Mouse (Mus musculus) forebrain, embryonic 11.5 days (tissue): ENCODE measurements around the gene Xylb. TPM values are rescaled to one million over a fixed set of nuclear protein-coding genes. Genes with fewer than 3 reads are reported as not detected.

Experiments used
- ATAC-seq: fragments of 200-750 bp; cut with Nextera tagmentation; replicated peaks from 2 replicates; pipeline ENCODE4 v1.8.0; 2017; ENCODE audit warnings: moderate TSS enrichment; ENCODE audit not compliant: low FRiP score
- DNase-seq: peaks from one replicate; pipeline ENCODE4 v3.0.0-alpha.2; 2017; ENCODE audit warnings: low spot score
- H3K27ac ChIP-seq: fragments of 300-500 bp; sonication (generic); 2 replicates; pipeline ENCODE4 v1.5.1; 2014; ENCODE audit warnings: low read depth, low read length
- H3K27me3 ChIP-seq: fragments of 300-500 bp; sonication (generic); 2 replicates; pipeline ENCODE4 v1.6.1; 2014; ENCODE audit warnings: mild to moderate bottlenecking, low read length, mixed read lengths; ENCODE audit not compliant: control insufficient read depth, insufficient read depth
- H3K36me3 ChIP-seq: fragments of 300-500 bp; sonication (generic); 2 replicates; pipeline ENCODE4 v1.6.1; 2014; ENCODE audit warnings: mild to moderate bottlenecking, low read length, moderate library complexity, mixed read lengths; ENCODE audit not compliant: control insufficient read depth, insufficient read depth
- H3K4me1 ChIP-seq: fragments of 300-500 bp; sonication (generic); replicated peaks from 2 replicates; pipeline ENCODE4 v1.6.1; 2014; ENCODE audit warnings: low read length, mixed read lengths; ENCODE audit not compliant: control insufficient read depth, insufficient read depth
- H3K4me2 ChIP-seq: fragments of 300-500 bp; sonication (generic); 2 replicates; pipeline ENCODE4 v1.6.1; 2014; ENCODE audit warnings: low read depth, mild to moderate bottlenecking, low read length, moderate library complexity, mixed read lengths; ENCODE audit not compliant: severe bottlenecking
- H3K4me3 ChIP-seq: fragments of 300-500 bp; sonication (generic); 2 replicates; pipeline ENCODE4 v1.5.1; 2014; ENCODE audit warnings: low read depth, low read length
- H3K9ac ChIP-seq: fragments of 300-500 bp; sonication (generic); 2 replicates; pipeline ENCODE4 v1.6.1; 2014; ENCODE audit warnings: low read length
- H3K9me3 ChIP-seq: fragments of 300-500 bp; sonication (generic); 2 replicates; pipeline ENCODE4 v1.6.1; 2016; ENCODE audit warnings: low read length, mixed read lengths; ENCODE audit not compliant: control insufficient read depth
- WGBS: fragments of 180-500 bp; shearing (Covaris S2); extraction: QIAGEN DNeasy Blood & Tissue Kit; methylation state at CpG from one replicate; pipeline ENCODE4 v1.1.7; 2014; 5-methylcytosine and 5-hydroxymethylcytosine counted together
- polyA plus RNA-seq: library from polyadenylated mRNA; unstranded; fragments of >200 nt; fragmentation: Nextera tagmentation; extraction: Ambion mirVana; gene quantifications from 2 replicates; pipeline ENCODE4 v1.2.1, GENCODE M21; 2014

The Xylb gene
- polyA plus RNA-seq, 1 experiment from 2014 or later = 12.7 TPM

- ATAC-seq (peak; percentile 95), DNase-seq (peak; percentile 99)
- WGBS = 0% methylated on average over 28 of the region's 32 CpGs
- Histone ChIP-seq H3K4me1 (peaks cover 15% of the 10 kb centered on the region; the same call in 1 of the 2 replicates), H3K4me3 (peak within 1 kb of the TSS; percentile 99), H3K9me3 (no peaks in the 10 kb centered on the region), H3K9ac (peak within 1 kb of the TSS; percentile 100), H3K27ac (peak within 1 kb of the TSS; percentile 98), H3K4me2 (peak within 1 kb of the TSS; percentile 88), H3K27me3 (no peaks in the 10 kb centered on the region), H3K36me3 (no peaks in the 10 kb centered on the region; the same call in 1 of the 2 replicates)
These were observed 44.6 kb downstream of the Xylb start, which contains the start of gene Acvr2b for GRCm38 (mm10) chr9:119401801-119402214. TSS of gene Acvr2b (plus strand) at chr9:119402118.

GRCm38 (mm10) chr9:119402253-119403235 is 45.4 kb downstream of the Xylb start:
- 0 out of 2 replicates have a peak, but pooled peaks have one; percentile 1 for ATAC-seq

GRCm38 (mm10) chr9:119403236-119403641 is 46.1 kb downstream of the Xylb start:
- peak overlapping the region; percentile 99 for H3K4me3 ChIP-seq
- whole genome bisulfite sequencing = 0% methylated on average over 26 of the region's 26 CpGs
- no peaks in the 10 kb centered on the region for H3K27me3 ChIP-seq
- no peaks in the 10 kb centered on the region for H3K9me3 ChIP-seq
- peak; percentile 89 for DNase-seq
- peak overlapping the region; percentile 98 for H3K27ac ChIP-seq
- peaks cover 15% of the 10 kb centered on the region; the same call in 1 of the 2 replicates for H3K4me1 ChIP-seq
- ATAC-seq = peak; percentile 74
- no peaks in the 10 kb centered on the region; the same call in 1 of the 2 replicates for H3K36me3 ChIP-seq
- H3K9ac ChIP-seq = peak overlapping the region; percentile 100
- H3K4me2 ChIP-seq = peak overlapping the region; percentile 88

More at GRCm38 (mm10) chr9:119402253-119403235, 45.4 kb downstream of the Xylb start:
- peak; percentile 81 for DNase-seq
- under 1% methylated on average over 101 of the region's 127 CpGs for WGBS
- H3K27ac ChIP-seq = peak overlapping the region; percentile 98
- peak overlapping the region; percentile 99 for H3K4me3 ChIP-seq
- no peaks in the 10 kb centered on the region for H3K27me3 ChIP-seq
- peak overlapping the region; percentile 88 for H3K4me2 ChIP-seq
- H3K9ac ChIP-seq = peak overlapping the region; percentile 100
- no peaks in the 10 kb centered on the region for H3K9me3 ChIP-seq
- peaks cover 15% of the 10 kb centered on the region; the same call in 1 of the 2 replicates for H3K4me1 ChIP-seq
- H3K36me3 ChIP-seq = no peaks in the 10 kb centered on the region; the same call in 1 of the 2 replicates

- ATAC-seq (no peak), DNase-seq (no peak)
- Histone ChIP-seq H3K4me1 (peaks cover 15% of the 10 kb centered on the region; the same call in 1 of the 2 replicates), H3K36me3 (peaks cover 2% of the 10 kb centered on the region; the same call in 1 of the 2 replicates), H3K4me2 (peak overlapping the region; percentile 88), H3K27me3 (no peaks in the 10 kb centered on the region), H3K9me3 (no peaks in the 10 kb centered on the region), H3K27ac (no peak overlapping the region), H3K4me3 (peak overlapping the region; percentile 99), H3K9ac (peak overlapping the region; percentile 100)
- 81% methylated on average over 5 of the region's 5 CpGs for WGBS
These were observed 46.9 kb downstream of the Xylb start for GRCm38 (mm10) chr9:119404090-119404489.

GRCm38 (mm10) chr9:119407884-119408283 is 50.7 kb downstream of the Xylb start:
- Histone ChIP-seq H3K9me3 (peaks cover under 1% of the 10 kb centered on the region; the same call in 1 of the 2 replicates), H3K4me3 (no peak overlapping the region), H3K4me2 (no peak overlapping the region), H3K9ac (no peak overlapping the region), H3K27ac (no peak overlapping the region), H3K4me1 (peaks cover 10% of the 10 kb centered on the region; the same call in 1 of the 2 replicates), H3K27me3 (no peaks in the 10 kb centered on the region), H3K36me3 (peaks cover 2% of the 10 kb centered on the region; the same call in 1 of the 2 replicates)
- ATAC-seq = no peak
- 88% methylated on average over 15 of the region's 15 CpGs for WGBS
- no peak for DNase-seq

GRCm38 (mm10) chr9:119408898-119409664 is 51.9 kb downstream of the Xylb start:
- peaks cover 5% of the 10 kb centered on the region for H3K9me3 ChIP-seq
- H3K27ac ChIP-seq = no peak overlapping the region
- 91% methylated on average over 11 of the region's 11 CpGs for WGBS
- no peak for ATAC-seq
- H3K9ac ChIP-seq = no peak overlapping the region
- H3K4me1 ChIP-seq = peaks cover 5% of the 10 kb centered on the region; the same call in 1 of the 2 replicates
- DNase-seq = no peak
- peaks cover 2% of the 10 kb centered on the region; the same call in 1 of the 2 replicates for H3K36me3 ChIP-seq
- no peak overlapping the region for H3K4me2 ChIP-seq
- H3K4me3 ChIP-seq = no peak overlapping the region
- no peaks in the 10 kb centered on the region for H3K27me3 ChIP-seq

- Histone ChIP-seq H3K27ac (no peak overlapping the region), H3K4me3 (no peak overlapping the region), H3K27me3 (no peaks in the 10 kb centered on the region), H3K4me2 (no peak overlapping the region), H3K9me3 (peaks cover 5% of the 10 kb centered on the region), H3K36me3 (peaks cover 2% of the 10 kb centered on the region; the same call in 1 of the 2 replicates), H3K9ac (no peak overlapping the region), H3K4me1 (no peaks in the 10 kb centered on the region)
- ATAC-seq (no peak), DNase-seq (no peak)
- 86% methylated on average over 5 of the region's 5 CpGs for WGBS
These were observed 52.7 kb downstream of the Xylb start for GRCm38 (mm10) chr9:119409864-119410263.

- Histone ChIP-seq H3K27ac (no peak overlapping the region), H3K4me1 (peaks cover 2% of the 10 kb centered on the region; the same call in 1 of the 2 replicates), H3K36me3 (no peaks in the 10 kb centered on the region; the same call in 1 of the 2 replicates), H3K9me3 (peaks cover 3% of the 10 kb centered on the region), H3K9ac (no peak overlapping the region), H3K4me3 (no peak overlapping the region), H3K27me3 (no peaks in the 10 kb centered on the region), H3K4me2 (no peak overlapping the region)
- no peak for ATAC-seq
- 94% methylated on average over 18 of the region's 18 CpGs for WGBS
- DNase-seq = no peak
These were observed 60.8 kb downstream of the Xylb start for GRCm38 (mm10) chr9:119418025-119418424.
